Mouse (Mus musculus) natural killer cell, adult 2 months (primary cell): ENCODE measurements around the gene Sacs.

Experiments
- DNase-seq, 2 experiments: peaks; one replicate each; pipeline ENCODE4 v3.0.0; 2022; ENCODE audit warnings: low spot score in 2 of 2

The Sacs gene

GRCm38 (mm10) chr14:61160920-61161319 lies 22.7 kb downstream of the Sacs start:
- no peak for DNase-seq

- no peak for DNase-seq
Measured at GRCm38 (mm10) chr14:61161367-61162334, 23.4 kb downstream of the Sacs start.

GRCm38 (mm10) chr14:61164461-61164860 lies 26.2 kb downstream of the Sacs start:
- no peak for DNase-seq

GRCm38 (mm10) chr14:61165929-61166328 lies 27.7 kb downstream of the Sacs start:
- no peak for DNase-seq

GRCm38 (mm10) chr14:61171261-61171970 lies 33.2 kb downstream of the Sacs start:
- DNase-seq, result no peak

- peak; percentile 100 for DNase-seq
Measured at GRCm38 (mm10) chr14:61172548-61173158, 34.4 kb downstream of the Sacs start.

- DNase-seq, result peak; percentile 63 to 79
Measured at GRCm38 (mm10) chr14:61173229-61173628, 35.0 kb downstream of the Sacs start.

GRCm38 (mm10) chr14:61191904-61192303 lies 53.6 kb downstream of the Sacs start:
- DNase-seq, result no peak

- no peak for DNase-seq
Measured at GRCm38 (mm10) chr14:61192326-61192725, 54.1 kb downstream of the Sacs start.

- no peak for DNase-seq
Measured at GRCm38 (mm10) chr14:61194416-61194815, 56.2 kb downstream of the Sacs start.

GRCm38 (mm10) chr14:61210111-61210510 lies 71.9 kb downstream of the Sacs start:
- no peak for DNase-seq

- DNase-seq, result no peak
Measured at GRCm38 (mm10) chr14:61211754-61212153, 73.5 kb downstream of the Sacs start.

- DNase-seq, result no peak
Measured at GRCm38 (mm10) chr14:61221166-61221565, 82.9 kb downstream of the Sacs start.

GRCm38 (mm10) chr14:61222506-61222905 lies 84.2 kb downstream of the Sacs start:
- DNase-seq, result no peak

- no peak for DNase-seq
Measured at GRCm38 (mm10) chr14:61223740-61224139, 85.5 kb downstream of the Sacs start.

- DNase-seq, result no peak
Measured at GRCm38 (mm10) chr14:61224387-61225077, 86.3 kb downstream of the Sacs start.

- no peak for DNase-seq
Measured at GRCm38 (mm10) chr14:61226151-61226550, 87.9 kb downstream of the Sacs start.

- no peak for DNase-seq
Measured at GRCm38 (mm10) chr14:61229763-61230162, 91.5 kb downstream of the Sacs start.

GRCm38 (mm10) chr14:61230179-61230578 lies 91.9 kb downstream of the Sacs start:
- DNase-seq, result no peak

GRCm38 (mm10) chr14:61232016-61232568 lies 93.8 kb downstream of the Sacs start:
- DNase-seq, result no peak

GRCm38 (mm10) chr14:61235846-61236474 lies 97.7 kb downstream of the Sacs start:
- DNase-seq, result no peak
